Mouse (Mus musculus): ENCODE measurements around the gene Mettl9. TPM values are rescaled to one million over a fixed set of nuclear protein-coding genes. Genes with fewer than 3 reads are reported as not detected.

Gene Mettl9
- polyA plus RNA-seq, 1 experiment from 2014 or later = 111 TPM

- 66% methylated on average over 9 of the region's 9 CpGs for WGBS
- Histone ChIP-seq H3K4me1 (ENCODE audit: control insufficient read depth, insufficient read depth, low read length) (peaks cover 8% of the 10 kb centered on the region), H3K27me3 (ENCODE audit: control insufficient read depth, insufficient read depth, low read length) (no peaks in the 10 kb centered on the region), H3K9ac (ENCODE audit: low read length) (no peak overlapping the region), H3K27ac (ENCODE audit: low read length) (no peak overlapping the region), H3K4me3 (replicated peaks; ENCODE audit: low read length) (no peak overlapping the region), H3K9me3 (replicated peaks; ENCODE audit: control insufficient read depth, low read length) (no peaks in the 10 kb centered on the region), H3K36me3 (ENCODE audit: control insufficient read depth, insufficient read depth, low read length) (no peaks in the 10 kb centered on the region), H3K4me2 (ENCODE audit: low read depth, low read length) (no peak overlapping the region)
- ATAC-seq (ENCODE audit: insufficient read depth, low FRiP score) = no peak
These were observed 48.8 kb downstream of the Mettl9 start for GRCm38 (mm10) chr7:121082949-121083513.

DNA sequence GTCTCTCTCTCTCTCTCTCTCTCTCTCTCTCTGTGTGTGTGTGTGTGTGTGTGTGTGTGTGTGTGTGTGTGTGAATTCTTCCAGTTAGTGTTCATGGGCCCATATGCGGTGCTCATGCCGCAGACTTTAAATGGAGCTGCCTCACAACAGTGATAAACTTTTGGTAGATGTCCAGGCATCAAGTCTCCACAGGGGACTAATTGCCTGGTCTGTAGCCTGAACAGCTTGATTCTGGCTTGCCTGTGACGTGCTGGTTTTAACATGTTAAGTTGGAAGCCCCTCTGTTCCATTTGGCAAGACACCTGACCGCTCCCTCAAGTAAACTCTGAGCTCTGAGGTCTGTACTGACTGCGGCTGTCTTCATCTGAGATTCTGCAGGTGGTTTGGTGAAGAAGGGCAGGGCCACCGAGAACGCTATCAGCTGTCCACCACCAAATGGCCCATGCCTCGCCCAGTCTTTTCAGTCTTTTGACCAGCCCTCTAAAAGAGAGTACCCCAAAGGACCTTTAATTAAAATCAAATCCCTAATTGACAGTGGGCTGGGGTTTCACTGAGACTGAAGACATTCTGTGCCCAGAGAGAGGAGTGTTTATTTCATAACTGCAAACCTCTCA is 50.7 kb downstream of the Mettl9 start:
- H3K9me3 ChIP-seq (replicated peaks; ENCODE audit: control insufficient read depth, low read length) = no peaks in the 10 kb centered on the region
- no peaks in the 10 kb centered on the region for H3K27me3 ChIP-seq (ENCODE audit: control insufficient read depth, insufficient read depth, low read length)
- H3K36me3 ChIP-seq (ENCODE audit: control insufficient read depth, insufficient read depth, low read length) = no peaks in the 10 kb centered on the region
- H3K4me1 ChIP-seq (ENCODE audit: control insufficient read depth, insufficient read depth, low read length) = peaks cover 8% of the 10 kb centered on the region
- no peak overlapping the region for H3K9ac ChIP-seq (ENCODE audit: low read length)
- no peak overlapping the region for H3K4me2 ChIP-seq (ENCODE audit: low read depth, low read length)
- 50% methylated on average over 8 of the region's 8 CpGs for WGBS
- H3K4me3 ChIP-seq (replicated peaks; ENCODE audit: low read length) = no peak overlapping the region
- no peak overlapping the region for H3K27ac ChIP-seq (ENCODE audit: low read length)
- peak; percentile 41; the same call in 1 of the 2 replicates for ATAC-seq (ENCODE audit: insufficient read depth, low FRiP score)

DNA sequence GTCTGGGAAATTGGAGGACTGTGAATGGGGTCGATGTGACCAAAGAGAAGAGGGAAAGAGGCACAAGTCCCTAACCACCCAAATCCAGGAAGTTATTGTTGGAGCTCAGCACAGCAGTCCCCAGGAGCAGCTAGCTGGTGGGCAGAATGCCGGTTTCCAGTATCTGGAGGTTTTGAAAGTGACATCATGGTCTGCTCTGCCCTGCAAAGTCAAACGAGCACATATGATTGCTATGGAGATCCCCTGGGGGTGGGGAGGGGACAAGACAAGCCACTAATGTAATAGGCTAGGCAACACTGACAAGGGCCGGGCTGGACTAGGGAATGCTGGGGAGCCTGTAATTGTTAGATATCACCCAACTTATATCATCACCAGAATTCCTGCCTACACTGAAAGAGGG is 51.3 kb downstream of the Mettl9 start:
- H3K9ac ChIP-seq (ENCODE audit: low read length) = no peak overlapping the region
- no peak overlapping the region for H3K4me3 ChIP-seq (replicated peaks; ENCODE audit: low read length)
- no peaks in the 10 kb centered on the region for H3K9me3 ChIP-seq (replicated peaks; ENCODE audit: control insufficient read depth, low read length)
- peaks cover 8% of the 10 kb centered on the region for H3K4me1 ChIP-seq (ENCODE audit: control insufficient read depth, insufficient read depth, low read length)
- H3K27ac ChIP-seq (ENCODE audit: low read length) = no peak overlapping the region
- H3K27me3 ChIP-seq (ENCODE audit: control insufficient read depth, insufficient read depth, low read length) = no peaks in the 10 kb centered on the region
- no peaks in the 10 kb centered on the region for H3K36me3 ChIP-seq (ENCODE audit: control insufficient read depth, insufficient read depth, low read length)
- no peak overlapping the region for H3K4me2 ChIP-seq (ENCODE audit: low read depth, low read length)
- WGBS = 22% methylated on average over 4 of the region's 4 CpGs
- ATAC-seq (ENCODE audit: insufficient read depth, low FRiP score) = no peak

DNA sequence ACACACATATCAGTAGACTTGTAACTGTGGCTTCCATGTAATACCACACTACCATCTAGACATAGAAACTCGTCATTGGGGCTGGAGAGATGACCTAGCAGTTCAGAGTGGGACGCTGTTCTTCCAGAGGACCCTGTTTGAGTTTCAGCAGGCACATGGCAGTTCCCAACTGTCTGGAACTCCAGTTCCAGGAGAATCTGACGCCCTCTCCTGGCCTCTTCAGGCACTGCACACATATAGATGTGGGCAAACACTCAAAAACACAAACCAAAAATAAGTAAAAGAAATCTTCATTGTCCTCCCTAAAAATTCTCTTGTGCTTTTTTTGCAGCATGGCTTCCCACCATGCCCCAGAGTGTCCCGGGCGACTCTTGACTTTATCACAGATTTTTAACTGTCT is 54.5 kb downstream of the Mettl9 start:
- WGBS = 79% methylated on average over 5 of the region's 5 CpGs
- Histone ChIP-seq H3K9me3 (replicated peaks; ENCODE audit: control insufficient read depth, low read length) (no peaks in the 10 kb centered on the region), H3K4me3 (replicated peaks; ENCODE audit: low read length) (no peak overlapping the region), H3K27ac (ENCODE audit: low read length) (no peak overlapping the region), H3K4me2 (ENCODE audit: low read depth, low read length) (no peak overlapping the region), H3K9ac (ENCODE audit: low read length) (no peak overlapping the region), H3K4me1 (ENCODE audit: control insufficient read depth, insufficient read depth, low read length) (peaks cover 8% of the 10 kb centered on the region), H3K36me3 (ENCODE audit: control insufficient read depth, insufficient read depth, low read length) (no peaks in the 10 kb centered on the region), H3K27me3 (ENCODE audit: control insufficient read depth, insufficient read depth, low read length) (no peaks in the 10 kb centered on the region)
- no peak for ATAC-seq (ENCODE audit: insufficient read depth, low FRiP score)

DNA sequence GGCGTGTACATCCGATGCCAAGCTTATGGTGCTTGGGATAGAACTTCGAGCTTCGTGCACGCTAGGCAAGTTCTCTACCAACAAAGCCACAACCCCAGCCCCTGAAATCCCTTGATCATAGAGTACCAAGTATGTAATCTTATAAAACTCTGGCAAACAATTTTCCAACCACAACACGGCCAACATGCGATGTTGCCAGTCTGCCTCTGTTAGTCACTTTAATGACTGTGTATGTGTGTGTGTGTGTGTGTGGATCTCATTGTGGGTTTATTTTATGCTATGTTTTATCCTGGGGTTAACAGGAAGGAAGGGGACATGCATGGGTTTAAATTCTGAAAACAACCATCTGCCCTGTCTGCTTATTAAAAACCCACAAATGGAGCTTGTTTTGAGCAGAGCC is 56.5 kb downstream of the Mettl9 start:
- no peak overlapping the region for H3K9ac ChIP-seq (ENCODE audit: low read length)
- no peak for ATAC-seq (ENCODE audit: insufficient read depth, low FRiP score)
- H3K4me2 ChIP-seq (ENCODE audit: low read depth, low read length) = no peak overlapping the region
- no peaks in the 10 kb centered on the region for H3K36me3 ChIP-seq (ENCODE audit: control insufficient read depth, insufficient read depth, low read length)
- no peaks in the 10 kb centered on the region for H3K27me3 ChIP-seq (ENCODE audit: control insufficient read depth, insufficient read depth, low read length)
- no peaks in the 10 kb centered on the region for H3K4me1 ChIP-seq (ENCODE audit: control insufficient read depth, insufficient read depth, low read length)
- WGBS = 80% methylated on average over 7 of the region's 7 CpGs
- no peak overlapping the region for H3K27ac ChIP-seq (ENCODE audit: low read length)
- no peak overlapping the region for H3K4me3 ChIP-seq (replicated peaks; ENCODE audit: low read length)
- H3K9me3 ChIP-seq (replicated peaks; ENCODE audit: control insufficient read depth, low read length) = no peaks in the 10 kb centered on the region

- Histone ChIP-seq H3K4me1 (ENCODE audit: control insufficient read depth, insufficient read depth, low read length) (no peaks in the 10 kb centered on the region), H3K9ac (ENCODE audit: low read length) (no peak overlapping the region), H3K4me3 (replicated peaks; ENCODE audit: low read length) (no peak overlapping the region), H3K36me3 (ENCODE audit: control insufficient read depth, insufficient read depth, low read length) (no peaks in the 10 kb centered on the region), H3K4me2 (ENCODE audit: low read depth, low read length) (no peak overlapping the region), H3K27ac (ENCODE audit: low read length) (no peak overlapping the region), H3K9me3 (replicated peaks; ENCODE audit: control insufficient read depth, low read length) (no peaks in the 10 kb centered on the region), H3K27me3 (ENCODE audit: control insufficient read depth, insufficient read depth, low read length) (no peaks in the 10 kb centered on the region)
- no peak for ATAC-seq (ENCODE audit: insufficient read depth, low FRiP score)
- WGBS = 54% methylated on average over 4 of the region's 4 CpGs
These were observed 58.8 kb downstream of the Mettl9 start for GRCm38 (mm10) chr7:121093026-121093425.

GRCm38 (mm10) chr7:121098614-121099389 is 64.6 kb downstream of the Mettl9 start:
- no peak overlapping the region for H3K9ac ChIP-seq (ENCODE audit: low read length)
- no peaks in the 10 kb centered on the region for H3K27me3 ChIP-seq (ENCODE audit: control insufficient read depth, insufficient read depth, low read length)
- H3K4me1 ChIP-seq (ENCODE audit: control insufficient read depth, insufficient read depth, low read length) = no peaks in the 10 kb centered on the region
- H3K27ac ChIP-seq (ENCODE audit: low read length) = no peak overlapping the region
- 65% methylated on average over 10 of the region's 10 CpGs for WGBS
- peak; percentile 50; the same call in 1 of the 2 replicates for ATAC-seq (ENCODE audit: insufficient read depth, low FRiP score)
- no peak overlapping the region for H3K4me3 ChIP-seq (replicated peaks; ENCODE audit: low read length)
- no peaks in the 10 kb centered on the region for H3K9me3 ChIP-seq (replicated peaks; ENCODE audit: control insufficient read depth, low read length)
- H3K4me2 ChIP-seq (ENCODE audit: low read depth, low read length) = no peak overlapping the region
- no peaks in the 10 kb centered on the region for H3K36me3 ChIP-seq (ENCODE audit: control insufficient read depth, insufficient read depth, low read length)

- no peak overlapping the region for H3K27ac ChIP-seq (ENCODE audit: low read length)
- H3K9ac ChIP-seq (ENCODE audit: low read length) = no peak overlapping the region
- no peak for ATAC-seq (ENCODE audit: insufficient read depth, low FRiP score)
- no peaks in the 10 kb centered on the region for H3K27me3 ChIP-seq (ENCODE audit: control insufficient read depth, insufficient read depth, low read length)
- no peak overlapping the region for H3K4me3 ChIP-seq (replicated peaks; ENCODE audit: low read length)
- no peaks in the 10 kb centered on the region for H3K36me3 ChIP-seq (ENCODE audit: control insufficient read depth, insufficient read depth, low read length)
- 0 out of 2 replicates have a peak, but pooled peaks cover 6% of the 10 kb centered on the region for H3K4me1 ChIP-seq (ENCODE audit: control insufficient read depth, insufficient read depth, low read length)
- WGBS = 70% methylated on average over 3 of the region's 3 CpGs
- no peaks in the 10 kb centered on the region for H3K9me3 ChIP-seq (replicated peaks; ENCODE audit: control insufficient read depth, low read length)
- no peak overlapping the region for H3K4me2 ChIP-seq (ENCODE audit: low read depth, low read length)
These were observed 73.6 kb downstream of the Mettl9 start for GRCm38 (mm10) chr7:121107851-121108250.

GRCm38 (mm10) chr7:121111321-121111720 is 77.1 kb downstream of the Mettl9 start:
- H3K4me3 ChIP-seq (replicated peaks; ENCODE audit: low read length) = no peak overlapping the region
- no peaks in the 10 kb centered on the region for H3K27me3 ChIP-seq (ENCODE audit: control insufficient read depth, insufficient read depth, low read length)
- H3K4me1 ChIP-seq (ENCODE audit: control insufficient read depth, insufficient read depth, low read length) = 0 out of 2 replicates have a peak, but pooled peaks cover 6% of the 10 kb centered on the region
- ATAC-seq (ENCODE audit: insufficient read depth, low FRiP score) = peak; percentile 72; the same call in 1 of the 2 replicates
- no peak overlapping the region for H3K9ac ChIP-seq (ENCODE audit: low read length)
- H3K36me3 ChIP-seq (ENCODE audit: control insufficient read depth, insufficient read depth, low read length) = no peaks in the 10 kb centered on the region
- WGBS = 14% methylated on average over 3 of the region's 3 CpGs
- H3K9me3 ChIP-seq (replicated peaks; ENCODE audit: control insufficient read depth, low read length) = no peaks in the 10 kb centered on the region
- no peak overlapping the region for H3K27ac ChIP-seq (ENCODE audit: low read length)
- no peak overlapping the region for H3K4me2 ChIP-seq (ENCODE audit: low read depth, low read length)

Measured in stomach, embryonic 16.5 days (tissue).